Mouse (Mus musculus) stomach, postnatal 0 days (tissue): Measurements from ENCODE around the gene Mtrex.

Experiments
- CTCF ChIP-seq: IDR thresholded peaks from 2 replicates; pipeline ENCODE4 v1.5.1; 2016; ENCODE audit warnings: antibody characterized with exemption, low read depth, mild to moderate bottlenecking, moderate library complexity
- EP300 ChIP-seq: optimal IDR thresholded peaks from 2 replicates; pipeline ENCODE3; 2016; ENCODE audit warnings: antibody characterized with exemption

DNA sequence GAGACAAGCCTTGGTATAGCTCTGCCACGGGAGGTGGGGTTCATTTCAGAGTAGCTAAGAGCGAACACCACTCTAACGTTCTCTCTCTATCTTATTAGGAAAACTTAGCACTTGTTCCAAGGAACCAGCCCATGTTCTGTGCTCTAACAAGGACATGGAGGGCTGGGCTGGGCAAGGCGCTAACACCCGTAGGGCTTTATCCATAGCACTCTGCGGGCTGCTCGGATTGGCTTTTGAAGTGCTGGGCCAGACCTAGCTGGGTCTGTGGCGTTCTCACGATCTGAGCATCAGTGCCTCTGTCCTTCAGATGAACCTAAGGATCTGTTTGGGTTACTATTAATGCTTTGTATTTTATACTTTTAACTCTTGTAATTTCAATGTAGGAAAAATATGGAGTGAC lies 66.3 kb downstream of the Mtrex start:
- TF ChIP-seq EP300 (no peak), CTCF (no peak)
